Mouse (Mus musculus) neural tube, embryonic 14.5 days (tissue): ENCODE results near the gene Pax4. TPM values are rescaled to one million over a fixed set of nuclear protein-coding genes. Genes with fewer than 3 reads are reported as not detected.

ENCODE experiments used
- ATAC-seq: fragments of 200-750 bp; cut with Nextera tagmentation; 2 replicates; pipeline ENCODE4 v1.8.0; 2017; ENCODE audit warnings: low read depth, mild to moderate bottlenecking, moderate TSS enrichment, moderate library complexity
- H3K27ac ChIP-seq: fragments of 300-500 bp; sonication (generic); 2 replicates; pipeline ENCODE4 v1.5.1; 2014; ENCODE audit warnings: low read depth, mild to moderate bottlenecking, control low read depth, low read length, moderate library complexity, mixed read lengths
- H3K27me3 ChIP-seq: fragments of 300-500 bp; sonication (generic); 2 replicates; pipeline ENCODE4 v1.6.1; 2014; ENCODE audit warnings: low read length; ENCODE audit not compliant: control insufficient read depth, insufficient read depth
- H3K36me3 ChIP-seq: fragments of 300-500 bp; sonication (generic); 2 replicates; pipeline ENCODE4 v1.6.1; 2014; ENCODE audit warnings: low read length, mixed read lengths; ENCODE audit not compliant: control insufficient read depth, insufficient read depth
- H3K4me1 ChIP-seq: fragments of 300-500 bp; sonication (generic); 2 replicates; pipeline ENCODE4 v1.6.1; 2014; ENCODE audit warnings: low read length; ENCODE audit not compliant: control insufficient read depth, insufficient read depth
- H3K4me2 ChIP-seq: fragments of 300-500 bp; sonication (generic); 2 replicates; pipeline ENCODE4 v1.6.1; 2014; ENCODE audit warnings: mild to moderate bottlenecking, low read depth, low read length, control low read depth
- H3K4me3 ChIP-seq: fragments of 300-500 bp; sonication (generic); 2 replicates; pipeline ENCODE4 v1.5.1; 2014; ENCODE audit warnings: low read depth, low read length, control low read depth, mixed read lengths
- H3K9ac ChIP-seq: fragments of 300-500 bp; sonication (generic); replicated peaks from 2 replicates; pipeline ENCODE4 v1.6.1; 2014; ENCODE audit warnings: low read depth, mild to moderate bottlenecking, control low read depth, low read length, mixed read lengths
- H3K9me3 ChIP-seq: fragments of 300-500 bp; sonication (generic); 2 replicates; pipeline ENCODE4 v1.6.1; 2016; ENCODE audit warnings: low read length; ENCODE audit not compliant: control insufficient read depth
- WGBS: fragments of 180-500 bp; shearing (Covaris S2); extraction: QIAGEN DNeasy Blood & Tissue Kit; methylation state at CpG from one replicate; pipeline ENCODE4 v1.1.7; 2014; 5-methylcytosine and 5-hydroxymethylcytosine counted together
- polyA plus RNA-seq: library from polyadenylated mRNA; unstranded; fragments of >200 nt; fragmentation: Nextera tagmentation; extraction: Ambion mirVana; gene quantifications from 2 replicates; pipeline ENCODE4 v1.2.1, GENCODE M21; 2014

Gene Pax4
- polyA plus RNA-seq, 1 experiment from 2014 or later: not detected

DNA sequence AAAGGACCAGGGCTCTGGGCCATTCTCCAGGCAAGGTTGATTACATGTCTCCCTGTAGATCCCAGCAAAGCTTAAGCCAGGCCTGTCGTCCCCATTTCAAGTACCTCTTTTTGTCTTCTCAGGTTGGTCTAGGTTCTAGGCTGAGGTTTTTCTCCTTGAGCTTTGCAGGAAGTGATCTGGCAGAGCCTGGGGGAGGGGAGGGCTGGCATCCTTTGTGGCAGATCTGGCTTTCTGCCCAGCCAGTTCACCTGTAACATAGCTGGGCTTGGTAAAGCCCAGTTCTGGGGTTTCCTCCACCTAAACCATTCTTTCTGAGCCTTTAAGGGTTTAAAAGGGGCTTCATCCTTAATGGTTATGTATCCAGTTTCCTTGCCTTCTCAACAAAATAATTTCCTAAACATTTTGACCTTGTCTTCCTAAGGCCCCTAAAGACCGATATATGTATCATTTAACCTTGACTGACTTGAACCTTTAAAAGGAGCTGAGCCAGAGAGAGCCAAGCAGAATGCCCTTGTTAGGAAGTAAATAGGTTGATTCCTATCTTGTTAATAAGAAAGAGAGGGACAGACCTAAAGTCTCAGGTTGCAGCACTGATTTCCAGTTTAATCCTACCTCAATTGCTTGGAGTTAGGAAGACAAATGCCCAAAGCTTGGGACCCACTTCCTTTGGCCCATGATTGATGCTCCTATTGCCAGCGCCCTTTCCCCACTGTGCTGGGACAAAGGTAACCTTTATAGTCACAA is 21.9 kb downstream of the Pax4 start, which contains the start of gene Fscn3:
Gene Fscn3 (plus strand): TSS at position 694 of the 744 bp plus-strand sequence.
- Histone ChIP-seq H3K4me2 (no peak within 1 kb of the TSS), H3K27ac (no peak within 1 kb of the TSS), H3K36me3 (peaks cover 8% of the 10 kb centered on the region; the same call in 1 of the 2 replicates), H3K27me3 (0 out of 2 replicates have a peak, but pooled peaks cover 2% of the 10 kb centered on the region), H3K4me1 (peaks cover 13% of the 10 kb centered on the region), H3K9me3 (no peaks in the 10 kb centered on the region), H3K9ac (no peak within 1 kb of the TSS), H3K4me3 (no peak within 1 kb of the TSS)
- no peak for ATAC-seq
- WGBS: 78% methylated on average over 3 of the region's 3 CpGs

GRCm38 (mm10) chr6:28425019-28425418 is 24.1 kb downstream of the Pax4 start:
- ATAC-seq: no peak

DNA sequence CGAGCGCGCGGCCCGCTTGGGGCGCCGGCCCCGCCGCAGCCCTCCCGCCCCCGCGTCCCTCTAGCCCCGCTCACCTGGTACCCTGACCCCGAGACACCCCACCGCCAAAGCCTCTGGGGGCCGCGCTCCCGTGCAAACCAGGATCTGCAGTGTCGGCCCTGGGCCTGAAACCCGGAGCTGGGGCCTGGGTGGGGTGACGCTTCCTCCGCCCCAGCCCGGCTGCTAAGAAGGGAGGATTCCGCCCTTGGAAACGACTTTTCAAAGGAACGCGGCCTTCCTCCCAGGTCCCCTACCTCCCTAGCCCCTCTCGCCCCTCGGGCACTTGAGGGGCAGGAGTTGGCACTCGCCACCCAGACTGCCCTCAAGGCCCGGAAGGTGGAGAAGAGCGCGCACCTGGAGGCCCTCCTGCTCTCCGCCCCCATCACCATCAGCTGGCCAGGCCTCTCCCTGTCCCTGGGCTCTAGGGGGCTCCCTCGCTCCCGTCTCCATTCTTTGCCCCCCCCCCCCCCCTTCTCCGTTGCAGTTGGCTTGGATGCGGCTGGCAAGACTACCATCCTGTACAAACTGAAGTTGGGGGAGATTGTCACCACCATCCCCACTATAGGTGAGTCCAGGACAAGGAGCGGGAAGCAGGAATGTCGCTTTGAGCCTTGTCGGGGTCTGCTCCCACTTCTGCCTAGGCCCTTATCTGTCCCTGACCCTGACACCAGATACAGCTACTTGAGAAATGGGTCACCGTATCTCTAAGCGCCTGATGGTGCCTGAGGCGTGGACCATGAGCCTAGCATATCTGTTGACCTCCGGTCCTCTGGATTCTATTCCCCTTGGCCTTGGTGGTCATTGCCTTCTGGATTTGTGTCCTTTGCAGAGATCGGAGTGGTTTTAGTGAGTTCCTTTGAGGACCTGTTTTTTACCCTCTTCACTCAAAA is 25.1 kb downstream of the Pax4 start:
- Histone ChIP-seq H3K4me3 (peak overlapping the region; percentile 86), H3K4me2 (peak overlapping the region; percentile 64), H3K4me1 (peaks cover 32% of the 10 kb centered on the region), H3K27me3 (0 out of 2 replicates have a peak, but pooled peaks cover 2% of the 10 kb centered on the region), H3K36me3 (peaks cover 9% of the 10 kb centered on the region), H3K27ac (peak overlapping the region; percentile 84), H3K9me3 (no peaks in the 10 kb centered on the region), H3K9ac (peak overlapping the region; percentile 98)
- WGBS: 11% methylated on average over 41 of the region's 46 CpGs
- ATAC-seq: peak; percentile 38

More at GRCm38 (mm10) chr6:28425019-28425418, 24.1 kb downstream of the Pax4 start:
- Histone ChIP-seq H3K36me3 (peaks cover 8% of the 10 kb centered on the region; the same call in 1 of the 2 replicates), H3K4me3 (no peak overlapping the region), H3K4me2 (peak overlapping the region; percentile 64), H3K9me3 (no peaks in the 10 kb centered on the region), H3K9ac (no peak overlapping the region), H3K27ac (no peak overlapping the region), H3K4me1 (peaks cover 29% of the 10 kb centered on the region), H3K27me3 (0 out of 2 replicates have a peak, but pooled peaks cover 2% of the 10 kb centered on the region)
- WGBS: 95% methylated on average over 6 of the region's 6 CpGs

- H3K27me3 ChIP-seq: 0 out of 2 replicates have a peak, but pooled peaks cover 2% of the 10 kb centered on the region
- ATAC-seq: peak; percentile 72
- peaks cover 32% of the 10 kb centered on the region for H3K4me1 ChIP-seq
These were observed 25.8 kb downstream of the Pax4 start, which contains the start of gene Arf5 for GRCm38 (mm10) chr6:28423313-28423712. Arf5 (plus strand) TSS chr6:28423560.

GRCm38 (mm10) chr6:28422651-28423290 is 26.4 kb downstream of the Pax4 start:
- 71% methylated on average over 15 of the region's 15 CpGs for whole genome bisulfite sequencing
- no peak for ATAC-seq
- H3K4me1 ChIP-seq: peaks cover 32% of the 10 kb centered on the region
- peak overlapping the region; percentile 64 for H3K4me2 ChIP-seq
- no peak overlapping the region; the same call in 1 of the 2 replicates for H3K27ac ChIP-seq
- 0 out of 2 replicates have a peak overlapping the region, but pooled peaks have one; percentile 98 for H3K9ac ChIP-seq
- peaks cover 21% of the 10 kb centered on the region for H3K36me3 ChIP-seq
- peak overlapping the region; percentile 86 for H3K4me3 ChIP-seq
- H3K9me3 ChIP-seq: no peaks in the 10 kb centered on the region
- 0 out of 2 replicates have a peak, but pooled peaks cover 2% of the 10 kb centered on the region for H3K27me3 ChIP-seq

More at GRCm38 (mm10) chr6:28423313-28423712, 25.8 kb downstream of the Pax4 start, which contains the start of gene Arf5:
- Histone ChIP-seq H3K4me3 (peak within 1 kb of the TSS; percentile 86), H3K36me3 (peaks cover 16% of the 10 kb centered on the region), H3K27ac (peak within 1 kb of the TSS; percentile 84), H3K9me3 (no peaks in the 10 kb centered on the region), H3K4me2 (peak within 1 kb of the TSS; percentile 64), H3K9ac (peak within 1 kb of the TSS; percentile 98)
- 2% methylated on average over 20 of the region's 42 CpGs for WGBS

DNA sequence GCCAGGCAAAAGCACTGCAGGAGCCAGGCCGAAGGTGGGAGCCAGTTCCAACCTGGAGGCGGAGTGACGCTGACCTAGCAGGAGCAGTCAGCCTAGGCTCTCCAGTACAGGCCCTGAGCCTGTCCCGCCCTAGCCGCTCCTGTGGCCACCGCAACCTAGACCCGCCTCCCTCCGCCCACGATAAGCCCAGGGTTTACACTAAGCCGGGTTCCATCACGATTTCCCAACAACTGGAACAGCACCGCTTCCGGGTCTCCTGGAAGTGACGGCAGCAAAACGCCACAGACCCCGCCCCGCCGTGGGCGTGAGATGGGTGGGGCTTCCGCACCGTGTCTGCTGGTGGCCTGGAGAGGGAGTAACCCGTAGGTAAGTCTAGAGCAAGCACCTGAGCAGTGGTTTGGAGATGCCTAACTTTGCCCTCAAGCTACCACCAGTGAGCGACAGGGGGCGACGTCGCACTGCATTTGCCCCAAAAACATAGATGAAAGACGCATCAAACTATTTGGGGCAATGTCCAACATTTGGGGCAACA is 27.6 kb downstream of the Pax4 start:
- WGBS: under 1% methylated on average over 27 of the region's 27 CpGs
- ATAC-seq: peak; percentile 88
- peaks cover 32% of the 10 kb centered on the region for H3K4me1 ChIP-seq

GRCm38 (mm10) chr6:28420865-28421264 is 28.3 kb downstream of the Pax4 start:
- H3K4me3 ChIP-seq: peak overlapping the region; percentile 62
- peaks cover 18% of the 10 kb centered on the region for H3K36me3 ChIP-seq
- ATAC-seq: no peak
- no peaks in the 10 kb centered on the region for H3K9me3 ChIP-seq
- 0 out of 2 replicates have a peak, but pooled peaks cover 2% of the 10 kb centered on the region for H3K27me3 ChIP-seq
- no peak overlapping the region for H3K27ac ChIP-seq
- 26% methylated on average over 13 of the region's 13 CpGs for WGBS
- H3K4me1 ChIP-seq: peaks cover 32% of the 10 kb centered on the region
- H3K9ac ChIP-seq: peak overlapping the region; percentile 64
- H3K4me2 ChIP-seq: peak overlapping the region; percentile 75

More for the DNA sequence above, 27.6 kb downstream of the Pax4 start:
- H3K4me2 ChIP-seq: peak overlapping the region; percentile 75
- 0 out of 2 replicates have a peak overlapping the region, but pooled peaks have one; percentile 10 for H3K27ac ChIP-seq
- H3K27me3 ChIP-seq: 0 out of 2 replicates have a peak, but pooled peaks cover 2% of the 10 kb centered on the region
- peak overlapping the region; percentile 64 for H3K9ac ChIP-seq
- H3K9me3 ChIP-seq: no peaks in the 10 kb centered on the region
- H3K36me3 ChIP-seq: peaks cover 21% of the 10 kb centered on the region
- peak overlapping the region; percentile 62 for H3K4me3 ChIP-seq

- H3K36me3 ChIP-seq: peaks cover 23% of the 10 kb centered on the region
- H3K27ac ChIP-seq: no peak overlapping the region
- no peaks in the 10 kb centered on the region for H3K9me3 ChIP-seq
- H3K4me1 ChIP-seq: peaks cover 32% of the 10 kb centered on the region
- H3K4me3 ChIP-seq: peak overlapping the region; percentile 62
- H3K27me3 ChIP-seq: 0 out of 2 replicates have a peak, but pooled peaks cover 2% of the 10 kb centered on the region
- 81% methylated on average over 17 of the region's 17 CpGs for WGBS
- peak overlapping the region; percentile 75 for H3K4me2 ChIP-seq
- ATAC-seq: no peak
- no peak overlapping the region for H3K9ac ChIP-seq
These were observed 28.8 kb downstream of the Pax4 start for GRCm38 (mm10) chr6:28420361-28420760.
